Mouse (Mus musculus) myocyte (in vitro differentiated cells): ENCODE results near the gene Rgl1.

Experiments used
- MYOD1 ChIP-seq, 3 experiments: IDR thresholded peaks; one replicate each; pipeline ENCODE4 v1.6.1; 2011; ENCODE audit warnings: control low read depth in 2 of 3, low read depth in 2 of 3, mild to moderate bottlenecking in 2 of 3, moderate library complexity in 1 of 3; ENCODE audit not compliant: insufficient read length in 2 of 3, control insufficient read depth in 1 of 3
- POLR2A ChIP-seq: IDR thresholded peaks from one replicate; pipeline ENCODE4 v1.6.1; 2011; ENCODE audit warnings: low read depth, mild to moderate bottlenecking, control low read depth, moderate library complexity; ENCODE audit not compliant: insufficient read length
- USF1 ChIP-seq: IDR thresholded peaks from one replicate; pipeline ENCODE4 v1.6.1; 2011; ENCODE audit warnings: low read depth, mild to moderate bottlenecking, control low read depth, moderate library complexity

DNA sequence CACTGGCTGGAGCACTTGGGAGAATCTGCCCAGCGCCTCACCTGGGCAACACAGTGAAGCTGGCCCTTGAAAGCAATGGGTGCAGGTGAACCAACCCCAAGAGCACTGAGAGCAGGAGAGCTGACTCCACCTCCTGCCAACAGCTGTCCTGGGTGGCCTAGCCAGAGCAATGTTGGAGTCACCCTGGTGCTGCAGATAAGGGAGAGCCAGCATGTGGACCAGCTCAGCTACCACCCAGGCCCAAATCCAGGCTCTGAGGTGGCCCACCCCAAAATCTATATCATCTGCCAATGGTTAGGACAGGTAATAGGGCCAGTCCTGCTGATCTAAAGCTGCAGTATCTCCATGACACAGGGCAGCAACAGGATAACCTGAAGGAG lies 114.7 kb downstream of the Rgl1 start:
- no peak for TF ChIP-seq POLR2A
- TF ChIP-seq USF1 = no peak
- TF ChIP-seq MYOD1 (IDR thresholded peaks at IDR 0.05; ENCODE audit: control insufficient read depth in 1 of 3, insufficient read length in 2 of 3, low read depth in 2 of 3) = no peak
